Mouse (Mus musculus) hindbrain, embryonic 10.5 days (tissue): ENCODE results near the gene Ssh2. TPM values are rescaled to one million over a fixed set of nuclear protein-coding genes. Genes with fewer than 3 reads are reported as not detected.

ENCODE experiments used
- DNase-seq: peaks from one replicate; pipeline ENCODE4 v3.0.0-alpha.2; 2017; ENCODE audit warnings: low spot score
- H3K27ac ChIP-seq: fragments of 300-500 bp; sonication (generic); 2 replicates; pipeline ENCODE4 v1.5.1; 2016; ENCODE audit warnings: mild to moderate bottlenecking, moderate library complexity
- H3K27me3 ChIP-seq: fragments of 300-500 bp; sonication (generic); 2 replicates; pipeline ENCODE4 v1.6.1; 2016; ENCODE audit warnings: mild to moderate bottlenecking; ENCODE audit not compliant: poor library complexity, insufficient read depth, severe bottlenecking
- H3K36me3 ChIP-seq: fragments of 300-500 bp; sonication (generic); 2 replicates; pipeline ENCODE4 v1.6.1; 2016; ENCODE audit warnings: mild to moderate bottlenecking, moderate library complexity
- H3K4me1 ChIP-seq: fragments of 300-500 bp; sonication (generic); replicated peaks from 2 replicates; pipeline ENCODE4 v1.6.1; 2016; ENCODE audit warnings: mild to moderate bottlenecking
- H3K4me3 ChIP-seq: fragments of 300-500 bp; sonication (generic); 2 replicates; pipeline ENCODE4 v1.5.1; 2016; ENCODE audit warnings: mild to moderate bottlenecking, moderate library complexity
- H3K9me3 ChIP-seq: fragments of 300-500 bp; sonication (generic); 2 replicates; pipeline ENCODE4 v1.6.1; 2016; ENCODE audit warnings: mild to moderate bottlenecking, moderate library complexity
- WGBS: fragments of 180-500 bp; shearing (Covaris S2); methylation state at CpG from one replicate; pipeline ENCODE4 v1.1.7; 2016; 5-methylcytosine and 5-hydroxymethylcytosine counted together
- polyA plus RNA-seq: library from polyadenylated mRNA; unstranded; fragments of >200 nt; fragmentation: Nextera tagmentation; extraction: Ambion mirVana; gene quantifications from 2 replicates; pipeline ENCODE4 v1.2.1, GENCODE M21; 2016

The Ssh2 gene
- polyA plus RNA-seq, 1 experiment from 2014 or later = 10.1 TPM

DNA sequence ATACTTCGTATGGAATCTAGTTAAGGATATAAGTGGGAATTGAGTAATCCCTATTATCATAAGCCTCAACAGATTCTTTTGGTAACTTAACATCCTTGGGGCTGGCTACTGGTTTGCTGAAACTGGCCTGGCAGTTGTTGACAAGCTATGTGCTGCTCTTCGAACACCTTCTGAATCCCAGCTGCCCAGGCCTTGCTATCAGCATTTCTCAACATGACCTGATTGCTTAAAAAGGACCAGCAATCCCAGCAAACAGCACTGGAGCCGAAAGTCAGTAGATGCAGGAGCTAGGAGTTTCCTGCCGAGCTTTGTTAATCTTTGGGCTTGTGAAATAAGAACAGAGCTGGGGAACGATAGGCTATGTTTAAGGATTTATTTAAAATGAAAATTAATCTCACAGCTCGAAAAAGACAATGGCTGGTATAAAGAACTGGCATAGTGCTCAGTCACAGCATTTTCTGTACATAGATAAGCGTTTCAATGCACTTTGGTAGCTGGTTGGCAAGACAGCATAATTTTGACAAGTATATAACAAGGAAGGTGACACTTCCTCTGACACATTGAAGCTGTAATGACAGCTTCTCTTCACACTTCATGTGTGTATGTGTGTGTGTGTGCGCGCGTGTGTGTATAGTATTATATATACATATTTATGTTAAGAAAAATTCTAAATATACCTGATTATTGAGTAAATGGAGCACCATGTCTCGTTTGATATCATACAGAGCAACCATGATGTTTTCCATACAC lies 20.6 kb upstream of the Ssh2 start:
- Histone ChIP-seq H3K9me3 (no peaks in the 10 kb centered on the region), H3K36me3 (no peaks in the 10 kb centered on the region), H3K27ac (no peak overlapping the region), H3K27me3 (no peaks in the 10 kb centered on the region), H3K4me3 (no peak overlapping the region), H3K4me1 (peaks cover 21% of the 10 kb centered on the region)
- no peak for DNase-seq
- 84% methylated on average over 11 of the region's 11 CpGs for WGBS

DNA sequence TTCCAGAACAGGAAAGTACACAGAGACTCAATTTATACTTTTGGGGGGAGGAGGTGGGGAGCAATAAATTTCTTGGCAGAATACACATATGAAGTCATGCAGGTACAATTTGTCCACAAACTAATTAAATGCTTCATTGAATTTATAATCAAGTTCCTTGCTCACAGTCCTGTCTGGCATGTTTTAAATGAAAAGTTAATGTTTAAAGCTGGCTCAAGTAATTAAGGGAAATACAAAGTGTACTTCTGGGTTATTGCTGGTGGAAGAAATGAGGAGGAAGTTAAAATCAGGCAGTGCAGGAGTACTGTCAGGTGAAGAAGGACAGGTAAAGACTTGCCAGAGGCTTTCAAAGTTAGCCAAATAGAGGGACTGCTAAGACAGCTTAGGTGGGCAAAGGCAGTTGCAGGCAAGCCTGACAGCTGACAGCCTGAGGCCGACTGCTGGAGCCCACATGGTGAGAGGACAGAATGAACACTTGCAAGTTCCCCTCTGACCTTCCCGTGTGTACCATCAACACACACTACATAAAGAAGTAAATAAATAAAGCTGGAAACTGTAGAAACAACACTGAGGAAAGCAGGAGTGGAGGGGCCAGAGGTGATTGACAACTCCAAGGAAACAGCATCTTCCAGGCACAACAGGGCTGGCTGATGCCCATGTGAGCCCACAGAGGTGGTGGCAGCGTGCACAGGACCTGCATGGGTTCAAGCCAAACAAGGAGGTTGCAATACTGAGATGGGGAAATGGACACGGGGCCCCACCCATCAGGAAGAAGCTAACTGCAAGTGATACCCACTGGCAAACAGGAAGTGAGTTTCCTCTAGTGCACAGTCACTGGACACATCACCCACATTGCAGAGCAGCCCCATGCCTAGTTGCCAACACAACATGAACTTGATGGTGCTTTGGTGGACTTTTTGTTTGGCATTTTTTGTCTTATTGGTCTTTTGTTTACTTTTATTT lies 19.6 kb upstream of the Ssh2 start:
- 38% methylated on average over 4 of the region's 4 CpGs for WGBS
- no peak for DNase-seq
- Histone ChIP-seq H3K9me3 (no peaks in the 10 kb centered on the region), H3K36me3 (no peaks in the 10 kb centered on the region), H3K27ac (no peak overlapping the region), H3K27me3 (no peaks in the 10 kb centered on the region), H3K4me3 (no peak overlapping the region), H3K4me1 (peaks cover 21% of the 10 kb centered on the region)

DNA sequence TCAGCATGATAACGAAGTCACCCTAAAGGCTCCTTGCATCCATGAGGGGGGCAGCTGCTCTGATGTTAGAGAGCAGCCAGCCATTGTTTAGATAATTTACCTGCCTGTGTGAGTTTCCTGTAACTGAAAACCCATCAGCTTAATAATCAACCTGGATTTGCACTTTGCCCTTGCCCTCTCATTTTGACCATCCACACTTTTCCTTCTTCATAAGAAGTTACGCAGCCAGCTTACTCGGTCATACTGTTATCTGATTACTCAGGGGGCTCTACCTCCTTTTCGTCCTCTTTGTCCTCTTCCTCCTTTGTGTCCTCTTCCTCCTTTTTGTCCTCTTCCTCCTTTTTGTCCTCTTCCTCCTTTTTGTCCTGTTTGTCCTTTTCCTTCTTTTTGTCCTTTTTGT lies 16.5 kb upstream of the Ssh2 start:
- Histone ChIP-seq H3K4me3 (no peak overlapping the region), H3K27me3 (no peaks in the 10 kb centered on the region), H3K36me3 (no peaks in the 10 kb centered on the region), H3K9me3 (no peaks in the 10 kb centered on the region), H3K4me1 (peaks cover 10% of the 10 kb centered on the region), H3K27ac (no peak overlapping the region)
- WGBS = 48% methylated on average over 4 of the region's 4 CpGs
- DNase-seq = no peak

DNA sequence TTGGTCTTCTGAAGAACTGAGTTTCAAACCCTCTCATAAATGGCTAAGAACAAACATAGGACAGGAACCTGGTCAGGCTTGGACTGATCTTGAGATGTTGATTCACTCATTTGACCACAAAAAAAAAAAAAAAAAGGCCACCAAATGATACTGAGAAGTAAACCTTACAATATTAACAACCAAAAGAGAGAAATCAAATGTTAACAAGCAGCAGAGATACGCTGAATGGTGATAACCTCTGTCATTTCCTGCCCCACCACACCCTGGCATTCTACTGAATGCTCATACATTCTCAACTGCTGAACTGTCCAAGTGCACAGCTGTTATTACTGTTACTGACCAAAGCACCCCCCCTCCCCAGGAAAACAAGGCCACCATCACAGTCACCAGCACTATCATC lies 15.4 kb upstream of the Ssh2 start:
- Histone ChIP-seq H3K27me3 (no peaks in the 10 kb centered on the region), H3K36me3 (no peaks in the 10 kb centered on the region), H3K4me3 (no peak overlapping the region), H3K4me1 (peaks cover 10% of the 10 kb centered on the region), H3K27ac (no peak overlapping the region), H3K9me3 (no peaks in the 10 kb centered on the region)
- WGBS = 91% methylated on average over 1 of the region's 1 CpGs
- DNase-seq = no peak

DNA sequence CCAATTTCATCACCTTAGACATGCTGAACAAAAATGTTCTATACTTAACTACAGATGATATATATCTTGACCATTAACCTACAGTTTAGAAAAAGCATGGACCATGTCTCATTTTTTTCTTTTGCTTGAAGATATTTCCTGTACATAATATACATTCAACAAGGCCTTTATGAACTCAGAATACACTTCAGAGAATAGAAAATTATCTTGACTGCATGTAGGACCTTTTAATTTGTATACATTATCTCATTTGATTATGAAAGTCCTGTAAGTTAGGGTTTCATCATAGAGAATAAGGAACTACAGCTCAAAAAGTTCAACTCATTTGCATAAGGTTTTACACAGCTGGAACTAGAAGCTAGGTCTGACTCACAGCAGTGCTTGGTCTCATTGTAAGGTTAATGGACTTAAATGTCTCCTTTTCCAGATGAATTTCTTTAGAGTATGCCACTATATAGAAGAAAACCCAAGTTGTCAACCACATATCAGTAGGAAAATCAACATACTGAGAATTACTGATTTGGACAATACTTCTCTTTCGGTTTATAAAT lies 1.9 kb upstream of the Ssh2 start:
- H3K9me3 ChIP-seq = no peaks in the 10 kb centered on the region
- no peak overlapping the region for H3K27ac ChIP-seq
- no peak for DNase-seq
- no peak overlapping the region for H3K4me3 ChIP-seq
- H3K36me3 ChIP-seq = no peaks in the 10 kb centered on the region
- WGBS = 89% methylated on average over 1 of the region's 1 CpGs
- no peaks in the 10 kb centered on the region for H3K27me3 ChIP-seq
- H3K4me1 ChIP-seq = peaks cover 29% of the 10 kb centered on the region

DNA sequence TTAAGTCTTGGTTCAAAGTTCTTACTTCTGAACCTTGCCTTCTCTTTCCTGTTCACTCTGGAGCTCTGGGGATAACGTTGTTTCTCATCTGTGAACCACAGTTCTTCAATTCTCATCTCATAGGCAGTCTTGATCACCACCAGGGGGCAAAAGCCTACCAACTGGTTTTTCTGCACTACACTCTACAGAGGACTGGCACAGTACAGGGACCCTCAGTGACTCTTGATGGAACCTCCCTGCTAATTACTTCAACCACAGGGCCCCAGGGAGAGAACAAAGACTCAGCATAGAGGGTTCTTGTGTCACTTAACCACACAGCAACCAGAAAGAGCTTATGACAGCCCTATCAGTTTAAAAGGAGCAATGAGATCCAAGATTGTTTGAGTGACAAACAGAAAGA lies 1.3 kb upstream of the Ssh2 start:
- H3K4me1 ChIP-seq = peaks cover 29% of the 10 kb centered on the region
- DNase-seq = peak; percentile 60
- no peaks in the 10 kb centered on the region for H3K27me3 ChIP-seq
- no peaks in the 10 kb centered on the region for H3K9me3 ChIP-seq
- no peaks in the 10 kb centered on the region for H3K36me3 ChIP-seq
- no peak overlapping the region for H3K27ac ChIP-seq
- WGBS = 6% methylated on average over 1 of the region's 1 CpGs
- H3K4me3 ChIP-seq = peak overlapping the region; percentile 93; the same call in 1 of the 2 replicates

DNA sequence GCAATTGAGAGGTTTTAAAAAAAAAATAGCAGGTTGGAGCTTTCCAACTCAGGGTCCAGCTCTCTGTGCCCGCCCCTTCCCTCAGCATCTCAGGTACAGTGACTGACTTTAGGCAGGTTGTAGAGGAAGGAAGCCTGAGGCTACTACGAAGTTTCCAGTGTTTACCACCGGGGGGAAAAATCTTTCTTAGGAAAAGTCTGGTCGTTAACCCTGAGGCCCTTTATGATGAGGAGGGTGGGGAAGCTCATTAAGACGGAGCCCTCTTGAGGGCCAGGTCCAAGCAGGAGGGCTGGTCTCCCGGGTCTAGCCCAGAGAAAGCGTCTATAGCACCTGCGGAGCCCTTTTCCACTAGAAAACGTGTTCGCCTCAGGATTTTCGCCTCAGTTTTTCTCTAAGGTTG lies 604 bp upstream of the Ssh2 start:
- no peaks in the 10 kb centered on the region for H3K27me3 ChIP-seq
- H3K36me3 ChIP-seq = no peaks in the 10 kb centered on the region
- peak overlapping the region; percentile 98 for H3K27ac ChIP-seq
- peaks cover 29% of the 10 kb centered on the region for H3K4me1 ChIP-seq
- peak overlapping the region; percentile 93 for H3K4me3 ChIP-seq
- DNase-seq = no peak
- WGBS = 1% methylated on average over 11 of the region's 11 CpGs
- H3K9me3 ChIP-seq = no peaks in the 10 kb centered on the region

DNA sequence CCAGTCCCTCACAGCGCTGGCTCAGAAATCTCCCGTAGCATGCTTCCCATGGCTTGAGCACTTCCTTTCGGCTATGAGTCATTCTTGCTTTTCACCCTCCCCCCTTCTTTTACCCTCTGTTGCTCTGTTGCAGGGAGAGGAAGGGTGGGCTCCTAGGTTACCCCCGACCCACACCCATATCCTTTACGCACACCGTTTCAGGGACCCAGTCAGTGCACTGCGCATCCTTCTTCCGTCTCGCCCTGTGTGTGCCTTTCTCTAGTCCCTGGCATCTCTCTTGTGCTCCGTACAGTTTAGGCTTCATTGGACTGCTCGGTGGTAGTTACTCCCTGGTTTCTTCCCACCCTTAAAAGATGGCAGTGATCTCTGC lies 659 bp downstream of the Ssh2 start:
- H3K27me3 ChIP-seq = no peaks in the 10 kb centered on the region
- no peak for DNase-seq
- H3K36me3 ChIP-seq = no peaks in the 10 kb centered on the region
- peaks cover 29% of the 10 kb centered on the region for H3K4me1 ChIP-seq
- H3K27ac ChIP-seq = peak overlapping the region; percentile 98
- no peaks in the 10 kb centered on the region for H3K9me3 ChIP-seq
- WGBS = under 1% methylated on average over 11 of the region's 11 CpGs
- H3K4me3 ChIP-seq = peak overlapping the region; percentile 93

DNA sequence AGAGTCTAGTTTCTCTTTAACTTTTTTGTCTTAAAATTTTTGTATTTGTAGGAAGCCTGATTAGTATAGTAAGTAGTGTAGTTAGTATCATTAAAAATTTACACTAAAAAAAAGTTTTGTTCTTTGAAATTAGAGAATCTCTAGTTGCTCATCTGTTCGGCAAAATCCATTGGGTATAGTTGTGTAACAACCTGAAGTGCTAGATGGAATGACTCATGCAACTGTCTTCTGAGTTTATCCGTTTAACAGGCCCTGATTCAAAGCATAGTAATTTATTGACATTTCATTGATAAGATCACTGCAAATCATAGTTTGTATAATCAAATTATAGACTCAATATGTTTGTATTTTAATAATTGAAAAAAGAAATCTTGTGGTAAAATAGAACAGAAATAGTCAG lies 14.7 kb downstream of the Ssh2 start:
- no peak overlapping the region for H3K27ac ChIP-seq
- H3K36me3 ChIP-seq = no peaks in the 10 kb centered on the region
- no peaks in the 10 kb centered on the region for H3K9me3 ChIP-seq
- no peaks in the 10 kb centered on the region for H3K27me3 ChIP-seq
- 86% methylated on average over 2 of the region's 2 CpGs for WGBS
- no peak for DNase-seq
- H3K4me3 ChIP-seq = no peak overlapping the region
- H3K4me1 ChIP-seq = no peaks in the 10 kb centered on the region

DNA sequence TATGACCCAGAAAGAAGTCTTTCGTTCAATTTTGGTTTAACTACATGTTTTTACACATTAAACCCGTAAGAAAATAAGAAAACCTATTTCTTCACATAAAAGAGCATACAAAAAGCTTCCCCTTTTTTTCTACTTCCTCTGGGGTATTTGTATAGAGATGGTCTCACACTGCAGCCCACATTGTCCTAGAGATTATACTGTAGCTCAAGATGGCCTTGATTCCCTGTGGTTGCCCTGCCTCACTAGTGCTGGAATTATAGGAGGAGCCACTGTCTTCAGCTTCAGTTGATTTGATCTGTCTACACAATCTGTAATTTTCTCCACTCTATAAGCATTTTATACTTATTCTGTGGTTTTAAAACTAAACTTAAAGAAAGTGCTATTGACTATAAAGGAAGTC lies 15.4 kb downstream of the Ssh2 start:
- H3K27ac ChIP-seq = no peak overlapping the region
- no peaks in the 10 kb centered on the region for H3K9me3 ChIP-seq
- H3K4me3 ChIP-seq = no peak overlapping the region
- H3K4me1 ChIP-seq = no peaks in the 10 kb centered on the region
- no peak for DNase-seq
- H3K27me3 ChIP-seq = no peaks in the 10 kb centered on the region
- H3K36me3 ChIP-seq = no peaks in the 10 kb centered on the region
- WGBS = 89% methylated on average over 2 of the region's 2 CpGs

DNA sequence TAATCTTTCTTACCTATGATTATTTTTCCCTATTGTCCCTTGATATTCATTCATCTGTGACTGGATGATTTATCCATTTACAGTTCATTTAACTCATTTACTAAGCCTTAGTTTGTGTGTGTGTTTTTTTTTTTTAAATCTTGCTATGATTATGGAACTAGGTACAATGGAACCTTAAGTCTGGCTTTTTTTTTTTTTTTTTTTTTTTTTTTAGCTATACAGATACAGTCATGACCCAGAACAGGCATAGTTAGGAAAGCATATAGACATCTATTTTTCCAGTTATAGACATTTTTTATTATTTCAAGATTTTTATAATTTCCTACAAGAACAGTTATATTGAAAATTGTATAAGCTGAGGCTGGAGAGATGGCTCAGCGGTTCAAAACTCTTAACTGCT lies 19.2 kb downstream of the Ssh2 start:
- Histone ChIP-seq H3K27me3 (no peaks in the 10 kb centered on the region), H3K9me3 (no peaks in the 10 kb centered on the region), H3K36me3 (no peaks in the 10 kb centered on the region), H3K4me1 (no peaks in the 10 kb centered on the region), H3K4me3 (no peak overlapping the region), H3K27ac (no peak overlapping the region)
- no peak for DNase-seq
- 99% methylated on average over 1 of the region's 1 CpGs for WGBS

DNA sequence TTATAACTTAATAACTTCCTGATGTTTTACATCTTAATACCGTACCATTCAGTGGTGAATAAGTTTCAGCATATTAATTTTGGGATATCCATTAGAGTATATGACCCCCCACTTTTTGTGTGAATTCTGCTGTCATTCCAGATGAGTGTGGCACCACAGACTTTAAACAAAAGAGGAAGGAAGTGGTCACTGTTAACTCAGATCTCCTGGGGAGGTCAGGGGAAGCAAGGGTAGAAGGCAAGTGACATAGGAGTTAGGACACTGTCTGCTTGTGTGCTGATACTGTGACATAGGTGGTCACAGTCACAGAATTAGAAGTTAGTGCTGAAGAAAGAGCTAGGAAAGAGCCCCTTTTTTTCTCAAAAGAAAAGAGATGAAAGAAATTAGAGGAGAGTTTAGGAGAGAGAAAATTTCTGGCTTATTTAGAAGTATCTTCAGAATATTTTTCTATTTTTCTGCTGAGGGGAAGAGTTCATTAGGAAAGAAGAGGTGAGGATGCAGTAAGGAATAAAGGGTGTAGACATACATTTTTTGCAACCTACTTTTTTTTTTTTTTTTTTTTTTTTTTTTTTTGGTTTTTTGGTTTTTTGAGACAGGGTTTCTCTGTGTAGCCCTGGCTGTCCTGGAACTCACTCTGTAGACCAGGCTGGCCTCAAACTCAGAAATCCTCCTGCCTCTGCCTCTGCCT lies 23.7 kb downstream of the Ssh2 start:
- no peaks in the 10 kb centered on the region for H3K9me3 ChIP-seq
- H3K27ac ChIP-seq = no peak overlapping the region
- no peaks in the 10 kb centered on the region for H3K27me3 ChIP-seq
- H3K36me3 ChIP-seq = no peaks in the 10 kb centered on the region
- 95% methylated on average over 1 of the region's 1 CpGs for WGBS
- DNase-seq = no peak
- H3K4me1 ChIP-seq = no peaks in the 10 kb centered on the region
- no peak overlapping the region for H3K4me3 ChIP-seq
